Mouse (Mus musculus) testis, adult 2 months (tissue): ENCODE measurements around the gene Iyd.

Experiments used
- CTCF ChIP-seq: fragments of 200-500 bp; IDR thresholded peaks from 2 replicates; pipeline ENCODE4 v1.5.1; 2012; ENCODE audit warnings: low read depth, mild to moderate bottlenecking, inconsistent platforms, low read length, moderate library complexity; ENCODE audit not compliant: control insufficient read depth, insufficient read depth, insufficient replicate concordance
- POLR2A ChIP-seq: fragments of 200-500 bp; IDR thresholded peaks from 2 replicates; pipeline ENCODE4 v1.6.1; 2012; ENCODE audit warnings: low read depth, mild to moderate bottlenecking, inconsistent platforms, low read length, moderate library complexity; ENCODE audit not compliant: control insufficient read depth

DNA sequence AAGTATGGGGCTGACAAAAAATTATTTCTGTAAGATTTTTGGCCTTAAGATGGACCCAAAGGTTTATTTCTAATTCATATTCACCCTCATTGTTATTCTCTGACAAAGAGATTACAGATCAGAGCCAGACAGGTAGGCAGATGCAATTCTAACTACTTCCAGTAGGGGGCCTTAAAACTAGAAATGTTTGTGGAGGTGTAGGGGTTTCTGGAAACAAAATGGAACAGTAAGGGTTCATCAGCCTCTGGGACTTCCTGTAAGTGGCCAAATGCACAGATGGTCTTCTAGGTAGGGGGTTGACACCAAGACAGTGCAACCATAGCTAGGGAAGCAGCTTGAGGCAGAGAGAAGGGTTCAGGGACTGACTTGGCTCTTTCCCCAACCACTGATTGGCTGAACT lies 22.1 kb downstream of the Iyd start:
- TF ChIP-seq CTCF (no peak), POLR2A (no peak)
